Mouse (Mus musculus) T-cell, adult 66 days (primary cell): ENCODE measurements around the gene Hnrnpm. TPM values are rescaled to one million over a fixed set of nuclear protein-coding genes. Genes with fewer than 3 reads are reported as not detected.

ENCODE experiments used
- total RNA-seq, 2 experiments: library from RNA; stranded (reverse); gene quantifications; 3 replicates in 1 of 2; 4 replicates in 1 of 2; pipeline ENCODE4 v1.2.4; 2023

The Hnrnpm gene
- total RNA-seq: 100 to 1,000 TPM; 358 to 393 TPM

DNA sequence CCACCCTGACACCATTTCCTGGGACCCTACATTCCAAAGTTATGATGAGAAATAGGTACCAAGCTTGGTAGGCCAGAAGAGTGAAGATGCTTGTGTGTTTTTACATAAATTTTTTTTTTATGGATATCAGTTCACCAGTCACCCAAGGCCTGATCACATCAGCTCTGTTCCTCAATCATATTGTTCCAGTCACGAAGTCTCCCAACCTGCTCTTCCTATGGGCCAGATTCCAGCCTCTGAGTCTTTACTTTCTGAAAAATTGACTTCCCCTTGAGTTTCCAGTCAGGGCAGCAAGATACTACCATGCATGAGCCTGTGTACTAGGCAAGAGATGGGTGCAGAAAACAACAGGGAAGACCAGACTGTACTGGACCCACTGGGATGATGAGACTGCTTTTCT, at the start of gene Hnrnpm:
Gene Hnrnpm (minus strand): TSS at position 101 of the 400 bp plus-strand sequence.

DNA sequence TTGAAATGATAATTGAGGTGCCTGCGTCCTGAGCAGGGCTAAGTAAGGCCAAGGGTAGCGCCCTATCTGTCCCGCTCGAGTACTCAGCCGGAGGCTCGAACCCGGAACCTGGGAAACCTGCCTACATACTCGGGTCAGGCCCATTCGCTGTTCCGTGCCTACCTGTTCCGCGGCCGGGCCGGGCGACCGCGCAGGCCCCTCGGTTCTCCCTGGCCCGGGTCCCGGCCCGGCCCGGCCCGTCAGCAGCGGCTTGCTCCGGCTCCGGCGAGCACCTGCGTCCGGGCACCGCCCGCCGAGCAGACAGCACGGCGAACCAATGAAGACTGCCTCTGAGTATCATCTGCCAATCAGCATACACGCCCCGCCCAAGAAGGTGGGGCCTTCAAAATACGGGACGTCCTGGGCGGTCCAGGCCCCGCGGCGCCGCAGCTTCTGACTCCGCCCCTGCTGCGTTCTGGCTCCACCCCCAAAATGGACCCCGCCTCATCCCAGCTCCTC, 31.8 kb upstream of the Hnrnpm start, which contains the start of gene March2:
Gene March2 (minus strand): TSS at position 287 of the 498 bp plus-strand sequence.

DNA sequence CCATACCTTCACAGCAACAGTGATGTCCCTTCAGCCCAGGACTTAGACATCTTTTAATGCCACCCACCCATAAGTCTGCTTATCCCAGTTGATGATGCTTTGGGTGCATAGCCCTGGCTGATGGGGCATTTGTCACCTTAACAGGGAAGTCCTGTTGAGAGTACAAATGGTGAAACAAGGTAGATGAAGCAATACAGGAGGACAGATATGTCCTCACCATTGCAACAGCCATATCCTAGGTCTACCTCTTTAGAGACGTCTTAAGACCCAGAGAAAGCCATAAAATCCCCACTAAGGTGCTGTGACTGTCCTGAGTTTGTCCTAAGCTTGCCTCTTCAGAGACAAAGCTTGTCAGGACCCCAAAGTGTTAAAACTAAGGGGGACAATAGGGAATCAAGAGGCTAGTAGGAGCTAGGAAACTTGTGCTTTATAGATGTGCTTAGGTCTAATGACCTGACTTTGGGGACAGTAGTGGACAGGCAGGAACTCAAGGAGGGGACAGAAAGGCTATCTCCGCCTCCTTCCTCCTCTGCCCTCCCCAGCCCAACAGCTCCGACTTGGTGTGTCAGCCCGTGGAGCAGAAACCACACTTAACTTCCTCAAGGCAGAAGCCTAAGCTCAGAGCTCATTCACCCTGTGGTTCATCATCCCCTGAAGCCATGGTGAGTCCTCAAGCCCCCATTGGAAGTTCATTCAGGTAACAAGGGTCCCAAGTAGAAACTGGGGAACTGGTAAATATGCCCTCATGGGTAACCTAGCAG, 49.0 kb downstream of the Hnrnpm start, which contains the start of gene Pram1:
Gene Pram1 (plus strand): TSS at position 541 of the 761 bp plus-strand sequence.

DNA sequence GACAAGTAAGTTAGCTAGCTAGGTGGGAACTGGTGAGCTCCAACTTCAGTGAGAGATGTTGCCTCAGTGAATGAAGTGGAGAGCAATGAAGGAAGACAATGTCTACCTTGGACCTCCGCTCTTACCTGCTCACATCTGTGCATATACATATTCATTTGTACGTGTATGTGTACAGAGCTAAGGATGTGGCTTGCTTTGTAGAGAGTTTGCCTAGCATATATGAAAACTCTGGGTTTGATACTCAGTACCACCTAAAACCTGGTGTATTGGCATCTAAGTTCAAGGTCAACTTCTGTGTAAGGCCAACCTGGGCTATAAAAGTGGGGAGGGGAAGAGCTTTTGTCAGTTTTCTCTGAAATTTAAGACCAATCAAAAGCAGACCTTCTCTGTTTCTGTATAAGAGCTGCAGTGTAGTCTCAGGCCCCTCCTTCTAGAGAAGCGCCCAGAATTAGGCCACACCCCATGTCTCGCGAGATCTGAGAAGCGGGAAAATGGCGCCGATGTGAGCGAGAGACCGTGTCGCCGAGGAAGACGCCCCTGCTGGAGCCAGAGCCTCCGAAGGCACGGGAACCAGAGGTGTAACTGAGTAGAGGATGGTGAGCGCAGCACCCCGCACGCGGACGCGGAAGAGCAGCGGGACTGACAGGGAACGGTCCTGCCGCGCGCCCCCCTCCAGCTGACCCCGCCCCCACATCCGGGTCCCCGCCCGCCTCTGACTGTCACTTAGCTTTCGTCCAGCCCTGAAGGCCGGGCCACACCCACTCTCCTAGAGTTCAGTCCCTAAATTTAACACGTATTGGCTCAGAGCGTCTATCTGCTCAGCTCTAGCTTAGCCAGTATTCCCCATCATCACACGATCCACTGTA, 57.8 kb downstream of the Hnrnpm start, which contains the start of gene Zfp414:
Gene Zfp414 (plus strand): TSS at position 470 of the 866 bp plus-strand sequence.

Other genes starting within 250 kb of the Hnrnpm start
- 100 to 1,000 TPM; 177 TPM for gene Adamts10, start 162.7 kb downstream of the Hnrnpm start, total RNA-seq
- gene Myo1f, start 131.2 kb downstream of the Hnrnpm start, total RNA-seq: 10 to 100 TPM; 44.0 to 50.0 TPM
- 10 to 100 TPM; 50.6 to 60.3 TPM for gene Zfp414, start 57.8 kb downstream of the Hnrnpm start, total RNA-seq
- gene Pram1, start 48.8 kb downstream of the Hnrnpm start, total RNA-seq: 1 to 10 TPM; 2.7 to 3.1 TPM
- 10 to 100 TPM; 54.0 to 58.5 TPM for gene March2, start 31.8 kb upstream of the Hnrnpm start, total RNA-seq
- 100 to 1,000 TPM; 184 to 198 TPM for gene Rab11b, start 73.7 kb upstream of the Hnrnpm start, total RNA-seq
- 1 to 10 TPM in 1 of 2 experiments, under 1 TPM in 1; 0.86 to 1.5 TPM for gene Angptl4, start 95.0 kb upstream of the Hnrnpm start, total RNA-seq
- 1 to 10 TPM; 1.2 TPM for gene Kank3, start 123.7 kb upstream of the Hnrnpm start, total RNA-seq
- gene Rps28, start 137.7 kb upstream of the Hnrnpm start, total RNA-seq: 1,000 to 10,000 TPM; 4,788 to 5,322 TPM
- 100 to 1,000 TPM; 126 to 127 TPM for gene Ndufa7, start 137.7 kb upstream of the Hnrnpm start, total RNA-seq
- gene Cd320, start 156.2 kb upstream of the Hnrnpm start, total RNA-seq: 10 to 100 TPM in 1 of 2 experiments, 1 to 10 TPM in 1; 8.5 to 10.7 TPM
- not detected for gene Gm7029, start 187.0 kb upstream of the Hnrnpm start, total RNA-seq
- 10 to 100 TPM in 1 of 2 experiments, 1 to 10 TPM in 1; 10.0 to 11.2 TPM for gene Kifc1, start 203.8 kb upstream of the Hnrnpm start, total RNA-seq
- under 1 TPM in 1 of 2 experiments, not detected in 1; 0.96 TPM for gene Platr17, start 218.3 kb upstream of the Hnrnpm start, total RNA-seq
- gene Daxx, start 222.6 kb upstream of the Hnrnpm start, total RNA-seq: 10 to 100 TPM; 71.8 to 76.6 TPM
- gene Tapbp, start 229.0 kb upstream of the Hnrnpm start, total RNA-seq: 100 to 1,000 TPM; 407 to 437 TPM
- 10 to 100 TPM; 33.0 to 33.9 TPM for gene Zbtb22, start 229.0 kb upstream of the Hnrnpm start, total RNA-seq
- 100 to 1,000 TPM; 153 to 181 TPM for gene Rgl2, start 242.7 kb upstream of the Hnrnpm start, total RNA-seq